Mouse (Mus musculus): ENCODE measurements around the gene Tesmin. TPM values are rescaled to one million over a fixed set of nuclear protein-coding genes. Genes with fewer than 3 reads are reported as not detected.

Gene Tesmin
- polyA plus RNA-seq, 1 experiment = 0.36 TPM

GRCm38 (mm10) chr19:3363510-3363909 lies 25.1 kb upstream of the Tesmin start:
- TF ChIP-seq CTCF (IDR thresholded peaks at IDR 0.05; ENCODE audit: borderline replicate concordance, extremely low read depth, insufficient read depth, insufficient read length) (no peak), POLR2A (IDR thresholded peaks at IDR 0.05; ENCODE audit: borderline replicate concordance, extremely low read depth, insufficient read depth, insufficient read length, poor library complexity, severe bottlenecking) (no peak)
- DNase-seq (ENCODE audit: low read depth) = no peak

GRCm38 (mm10) chr19:3365089-3365488 lies 23.6 kb upstream of the Tesmin start:
- no peak for TF ChIP-seq CTCF (IDR thresholded peaks at IDR 0.05; ENCODE audit: borderline replicate concordance, extremely low read depth, insufficient read depth, insufficient read length)
- TF ChIP-seq POLR2A (IDR thresholded peaks at IDR 0.05; ENCODE audit: borderline replicate concordance, extremely low read depth, insufficient read depth, insufficient read length, poor library complexity, severe bottlenecking) = no peak
- no peak for DNase-seq (ENCODE audit: low read depth)

GRCm38 (mm10) chr19:3368276-3368675 lies 20.4 kb upstream of the Tesmin start:
- TF ChIP-seq CTCF (IDR thresholded peaks at IDR 0.05; ENCODE audit: borderline replicate concordance, extremely low read depth, insufficient read depth, insufficient read length) (no peak), POLR2A (IDR thresholded peaks at IDR 0.05; ENCODE audit: borderline replicate concordance, extremely low read depth, insufficient read depth, insufficient read length, poor library complexity, severe bottlenecking) (no peak)
- no peak for DNase-seq (ENCODE audit: low read depth)

- DNase-seq (ENCODE audit: low read depth) = no peak
- no peak for TF ChIP-seq CTCF (IDR thresholded peaks at IDR 0.05; ENCODE audit: borderline replicate concordance, extremely low read depth, insufficient read depth, insufficient read length)
Measured at GRCm38 (mm10) chr19:3373380-3373779, 15.3 kb upstream of the Tesmin start.

GRCm38 (mm10) chr19:3374028-3374427 lies 14.6 kb upstream of the Tesmin start:
- no peak for DNase-seq (ENCODE audit: low read depth)
- TF ChIP-seq CTCF (IDR thresholded peaks at IDR 0.05; ENCODE audit: borderline replicate concordance, extremely low read depth, insufficient read depth, insufficient read length) (peak; percentile 34; the same call in 1 of the 2 replicates), POLR2A (IDR thresholded peaks at IDR 0.05; ENCODE audit: borderline replicate concordance, extremely low read depth, insufficient read depth, insufficient read length, poor library complexity, severe bottlenecking) (no peak)

GRCm38 (mm10) chr19:3375945-3376495 lies 12.6 kb upstream of the Tesmin start:
- no peak for DNase-seq (ENCODE audit: low read depth)
- TF ChIP-seq POLR2A (IDR thresholded peaks at IDR 0.05; ENCODE audit: borderline replicate concordance, extremely low read depth, insufficient read depth, insufficient read length, poor library complexity, severe bottlenecking) (no peak), CTCF (IDR thresholded peaks at IDR 0.05; ENCODE audit: borderline replicate concordance, extremely low read depth, insufficient read depth, insufficient read length) (no peak)

- no peak for DNase-seq (ENCODE audit: low read depth)
- TF ChIP-seq POLR2A (IDR thresholded peaks at IDR 0.05; ENCODE audit: borderline replicate concordance, extremely low read depth, insufficient read depth, insufficient read length, poor library complexity, severe bottlenecking) (no peak), CTCF (IDR thresholded peaks at IDR 0.05; ENCODE audit: borderline replicate concordance, extremely low read depth, insufficient read depth, insufficient read length) (no peak)
Measured at GRCm38 (mm10) chr19:3376966-3377715, 11.5 kb upstream of the Tesmin start.

- TF ChIP-seq CTCF (IDR thresholded peaks at IDR 0.05; ENCODE audit: borderline replicate concordance, extremely low read depth, insufficient read depth, insufficient read length) (no peak), POLR2A (IDR thresholded peaks at IDR 0.05; ENCODE audit: borderline replicate concordance, extremely low read depth, insufficient read depth, insufficient read length, poor library complexity, severe bottlenecking) (no peak)
- DNase-seq (ENCODE audit: low read depth) = no peak
Measured at GRCm38 (mm10) chr19:3378614-3379013, 10.0 kb upstream of the Tesmin start.

GRCm38 (mm10) chr19:3388061-3388460 lies 596 bp upstream of the Tesmin start:
- no peak for TF ChIP-seq POLR2A (IDR thresholded peaks at IDR 0.05; ENCODE audit: borderline replicate concordance, extremely low read depth, insufficient read depth, insufficient read length, poor library complexity, severe bottlenecking)
- no peak for TF ChIP-seq CTCF (IDR thresholded peaks at IDR 0.05; ENCODE audit: borderline replicate concordance, extremely low read depth, insufficient read depth, insufficient read length)
- no peak for DNase-seq (ENCODE audit: low read depth)

- peak; percentile 70 for TF ChIP-seq CTCF (IDR thresholded peaks at IDR 0.05; ENCODE audit: borderline replicate concordance, extremely low read depth, insufficient read depth, insufficient read length)
- no peak for TF ChIP-seq POLR2A (IDR thresholded peaks at IDR 0.05; ENCODE audit: borderline replicate concordance, extremely low read depth, insufficient read depth, insufficient read length, poor library complexity, severe bottlenecking)
- peak; percentile 91 for DNase-seq (ENCODE audit: low read depth)
Measured at GRCm38 (mm10) chr19:3389089-3389488, 432 bp downstream of the Tesmin start.

GRCm38 (mm10) chr19:3392384-3392783 lies 3.7 kb downstream of the Tesmin start:
- TF ChIP-seq CTCF (IDR thresholded peaks at IDR 0.05; ENCODE audit: borderline replicate concordance, extremely low read depth, insufficient read depth, insufficient read length) (no peak), POLR2A (IDR thresholded peaks at IDR 0.05; ENCODE audit: borderline replicate concordance, extremely low read depth, insufficient read depth, insufficient read length, poor library complexity, severe bottlenecking) (no peak)
- no peak for DNase-seq (ENCODE audit: low read depth)

GRCm38 (mm10) chr19:3394216-3394615 lies 5.6 kb downstream of the Tesmin start:
- TF ChIP-seq CTCF (IDR thresholded peaks at IDR 0.05; ENCODE audit: borderline replicate concordance, extremely low read depth, insufficient read depth, insufficient read length) (no peak), POLR2A (IDR thresholded peaks at IDR 0.05; ENCODE audit: borderline replicate concordance, extremely low read depth, insufficient read depth, insufficient read length, poor library complexity, severe bottlenecking) (no peak)
- no peak for DNase-seq (ENCODE audit: low read depth)
